Mouse (Mus musculus): ENCODE results near the gene Tll2.

Gene Tll2

DNA sequence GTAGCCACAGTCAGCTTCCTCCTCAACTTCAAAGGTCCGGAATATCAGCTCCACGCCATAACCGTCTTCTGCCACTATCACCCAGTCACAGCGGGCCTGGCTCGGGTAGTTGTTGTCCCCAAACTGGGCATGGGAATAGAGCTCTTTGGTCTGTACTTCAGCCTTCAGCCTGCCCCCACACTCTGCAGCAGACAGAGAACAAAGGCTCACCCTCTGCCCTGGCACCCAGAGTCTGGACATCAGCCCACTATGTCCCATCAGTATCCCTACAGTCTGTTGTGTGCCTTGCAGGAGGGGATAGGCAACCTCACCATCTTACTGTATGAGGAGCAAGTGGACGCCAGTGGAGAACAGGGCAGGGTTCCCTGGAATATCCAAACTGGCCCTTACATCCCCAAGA is 120.3 kb downstream of the Tll2 start:
- peak; percentile 77 for DNase-seq

DNA sequence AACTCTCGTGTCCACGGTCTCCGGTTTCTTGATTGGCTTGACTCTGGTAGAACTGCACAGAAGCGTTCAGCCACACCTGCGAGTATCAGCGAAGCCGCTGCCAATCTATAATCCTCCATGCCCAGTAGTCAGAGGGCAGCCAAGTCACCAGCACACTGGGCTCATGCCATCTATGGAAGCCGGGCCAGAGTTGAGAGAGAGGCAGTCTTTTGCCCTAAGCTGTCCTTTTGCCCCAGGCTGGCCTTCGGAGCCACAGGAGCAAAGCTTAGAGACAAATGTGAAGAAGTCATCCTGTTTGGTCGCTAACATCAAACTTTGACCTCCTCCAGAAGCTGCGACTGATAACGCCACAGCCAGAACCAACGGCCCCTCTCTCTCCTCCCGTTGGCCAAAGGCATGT is 123.0 kb downstream of the Tll2 start:
- no peak for DNase-seq

DNA sequence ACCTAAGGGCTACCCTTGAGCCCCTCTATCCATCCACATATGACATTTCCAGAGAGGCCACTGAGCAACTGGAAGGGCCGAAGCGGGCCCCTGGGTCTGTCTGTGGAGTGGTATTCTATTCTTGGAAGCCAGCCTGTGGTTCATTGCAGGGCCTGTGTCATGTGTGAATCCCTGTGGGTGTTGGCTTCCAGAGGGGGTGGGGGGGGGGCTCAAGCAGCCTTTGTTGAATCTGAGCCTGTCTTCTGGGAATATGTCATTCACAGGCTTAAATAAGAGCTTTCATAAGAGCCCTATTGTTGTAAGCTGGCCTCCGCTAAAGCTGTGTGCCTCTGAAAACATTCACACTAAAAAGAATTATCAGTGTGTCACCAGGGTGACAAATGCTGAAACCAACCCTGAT is 125.0 kb downstream of the Tll2 start:
- peak; percentile 52 for DNase-seq

DNA sequence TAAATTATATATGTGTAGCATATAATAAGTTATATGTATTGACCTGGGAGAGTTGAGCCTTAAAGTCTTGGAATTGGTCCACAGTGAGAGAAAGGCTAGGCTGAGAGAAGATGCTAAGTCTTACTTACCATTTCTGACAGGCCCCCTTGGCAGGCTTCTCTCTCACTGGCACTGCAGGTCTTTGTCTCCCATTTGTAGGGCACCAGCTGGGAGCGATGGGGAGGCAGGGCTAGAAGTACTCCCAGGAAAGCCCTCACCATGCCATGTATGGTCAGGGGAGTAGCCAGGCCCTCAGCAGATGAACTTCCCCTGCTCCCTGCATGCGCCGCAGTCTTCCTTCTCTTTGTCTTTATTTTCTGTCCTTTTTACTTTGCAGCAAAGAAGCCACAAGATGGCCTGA is 129.7 kb downstream of the Tll2 start, which contains the start of gene Opalin:
TSS of gene Opalin (minus strand) at position 208 of the 400 bp plus-strand sequence.
- peak; percentile 72 for DNase-seq

DNA sequence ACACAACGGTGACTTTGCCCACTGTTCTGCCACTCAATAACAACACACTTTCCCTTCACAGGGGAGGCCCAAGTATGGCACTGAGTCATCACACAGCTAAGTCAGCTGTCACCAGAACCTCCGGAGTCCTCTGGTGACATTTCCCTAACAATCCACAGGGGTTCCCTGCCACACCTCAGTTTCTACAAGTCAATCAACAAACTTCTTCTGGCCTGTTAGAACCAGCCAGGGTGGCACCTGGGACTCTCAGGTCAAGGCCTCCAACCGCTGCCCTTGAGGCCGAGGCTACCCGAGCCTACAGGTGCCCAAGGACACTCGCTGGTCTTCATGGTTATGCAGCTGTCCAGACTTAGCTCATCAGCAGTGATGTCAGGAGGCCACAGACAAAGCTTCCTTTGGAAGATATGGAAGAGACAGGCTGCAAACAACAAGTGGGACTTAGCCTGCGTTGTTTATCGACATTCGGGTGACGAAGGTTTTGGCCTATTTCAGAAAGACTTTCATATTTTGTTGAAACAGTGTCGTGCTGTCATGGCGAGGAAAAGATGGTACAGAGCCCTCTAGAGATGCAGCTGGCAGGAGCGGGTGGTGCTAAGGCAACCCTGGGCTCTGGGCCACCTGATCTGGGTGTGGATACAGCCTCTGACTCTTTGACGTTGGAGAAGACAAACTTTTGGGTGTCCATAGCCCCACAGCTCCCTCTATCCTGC is 132.7 kb downstream of the Tll2 start:
- peak; percentile 84 for DNase-seq

DNA sequence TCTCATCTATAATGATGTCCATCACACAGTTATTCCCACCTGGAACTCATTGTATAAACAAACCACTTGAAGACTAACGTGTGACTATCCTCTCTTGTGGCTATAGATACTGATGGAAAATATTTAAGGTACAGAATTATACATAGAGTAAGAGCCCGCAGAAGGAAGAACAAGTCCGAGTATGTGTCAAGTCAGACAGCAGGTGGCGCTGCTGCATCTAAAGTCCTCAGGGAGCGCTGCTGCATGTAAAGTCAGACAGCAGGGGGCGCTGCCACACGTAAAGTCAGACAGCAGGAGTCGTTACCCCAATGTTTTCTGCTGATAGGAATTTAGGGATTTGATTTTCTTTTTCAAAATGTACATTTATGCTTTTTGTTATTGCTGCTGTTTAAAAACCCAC is 135.1 kb downstream of the Tll2 start:
- DNase-seq: peak; percentile 91

DNA sequence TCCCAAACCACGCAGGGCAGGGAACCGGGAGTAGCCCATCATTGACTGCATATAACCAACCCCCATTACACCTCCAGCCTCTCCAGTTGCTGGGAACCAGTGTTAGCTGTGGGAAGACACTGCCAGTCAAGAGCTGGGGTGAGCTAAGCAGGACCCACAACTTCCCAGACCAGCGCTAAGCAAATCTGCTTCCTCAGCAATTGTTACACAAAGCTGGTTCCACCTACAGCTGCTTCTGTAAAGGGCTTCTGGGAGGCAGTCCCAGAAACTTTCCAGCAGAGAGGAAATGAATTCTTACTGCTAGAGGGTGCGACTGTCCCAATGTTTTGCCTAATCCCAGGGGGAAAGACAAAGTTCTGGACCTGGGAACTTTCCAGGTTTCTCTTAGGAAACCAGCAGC is 151.9 kb downstream of the Tll2 start:
- DNase-seq: no peak

DNA sequence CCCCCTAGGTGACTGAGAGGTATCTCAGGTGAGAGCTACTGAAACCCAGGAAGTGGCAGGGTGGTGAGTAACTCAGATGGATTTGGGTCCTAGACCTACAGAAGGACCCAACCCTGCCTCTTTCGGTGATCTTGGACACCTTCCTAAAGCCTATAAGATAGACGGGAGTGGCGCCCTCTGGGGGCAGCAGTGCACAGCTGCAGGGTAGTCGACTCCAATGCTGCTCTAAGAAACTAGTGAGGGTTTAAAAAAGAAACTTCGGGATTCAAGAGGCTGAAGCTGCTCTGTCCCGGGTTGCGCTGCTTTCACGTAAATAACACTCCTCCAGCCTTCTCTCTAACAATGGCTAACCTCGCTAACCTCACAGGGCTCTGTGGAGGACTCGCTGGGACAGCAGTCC is 153.1 kb downstream of the Tll2 start:
- DNase-seq: no peak

DNA sequence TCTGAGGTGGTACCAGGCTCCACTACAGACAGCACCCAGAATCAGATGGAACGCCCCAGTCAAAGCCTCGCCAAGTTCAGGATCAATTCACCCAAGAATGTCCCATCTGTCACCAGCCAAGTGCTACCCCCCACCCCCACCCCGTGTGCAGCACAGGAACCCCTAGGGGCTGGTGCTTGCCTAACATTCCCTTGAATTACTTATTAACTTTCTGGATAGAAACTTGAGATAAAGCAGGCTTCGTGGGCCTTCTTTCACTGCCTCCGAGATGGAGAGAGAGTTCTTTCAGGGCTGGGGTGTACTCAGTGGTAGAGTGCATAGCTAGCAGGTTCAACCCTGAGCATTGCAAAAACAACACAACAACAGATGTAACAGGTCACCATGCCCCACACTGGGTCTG is 154.4 kb downstream of the Tll2 start:
- no peak for DNase-seq

DNA sequence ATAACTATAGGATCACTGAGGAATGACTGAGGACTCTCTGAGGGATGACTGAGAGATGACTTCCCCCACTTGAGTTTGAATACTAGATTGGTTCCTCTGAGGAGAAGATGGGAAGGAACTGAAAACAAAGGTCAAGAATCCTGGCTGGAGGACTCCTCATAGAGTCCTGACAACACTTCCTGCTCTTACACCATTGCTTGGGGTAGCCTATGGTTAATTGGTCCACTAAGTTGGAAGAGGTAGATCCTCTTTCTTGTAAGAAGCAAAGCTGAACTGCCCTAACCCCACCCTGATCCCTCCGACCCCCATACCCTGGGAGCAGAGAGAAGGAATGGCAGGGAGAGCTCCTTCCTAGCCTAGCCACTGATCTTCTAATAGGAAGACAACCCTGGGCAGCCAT is 154.9 kb downstream of the Tll2 start:
- DNase-seq: no peak

DNA sequence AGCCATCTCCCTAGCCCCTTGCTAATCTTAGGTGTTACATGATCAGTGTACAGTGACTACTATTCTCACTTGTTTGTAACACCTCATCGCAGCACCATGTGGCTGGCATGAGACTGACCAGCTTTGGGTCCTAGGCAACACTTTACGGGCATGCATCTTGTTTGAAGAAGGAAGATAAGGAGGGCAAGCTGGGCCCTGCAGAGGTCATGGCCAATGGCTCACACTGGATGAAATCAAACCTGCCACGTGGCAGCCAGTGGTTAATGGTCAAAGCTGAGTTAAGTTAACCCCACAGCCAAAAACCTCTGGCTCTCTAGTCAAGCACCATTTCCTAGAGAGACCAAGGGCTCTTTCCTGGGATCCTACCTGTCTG is 158.5 kb downstream of the Tll2 start:
- DNase-seq: no peak

DNA sequence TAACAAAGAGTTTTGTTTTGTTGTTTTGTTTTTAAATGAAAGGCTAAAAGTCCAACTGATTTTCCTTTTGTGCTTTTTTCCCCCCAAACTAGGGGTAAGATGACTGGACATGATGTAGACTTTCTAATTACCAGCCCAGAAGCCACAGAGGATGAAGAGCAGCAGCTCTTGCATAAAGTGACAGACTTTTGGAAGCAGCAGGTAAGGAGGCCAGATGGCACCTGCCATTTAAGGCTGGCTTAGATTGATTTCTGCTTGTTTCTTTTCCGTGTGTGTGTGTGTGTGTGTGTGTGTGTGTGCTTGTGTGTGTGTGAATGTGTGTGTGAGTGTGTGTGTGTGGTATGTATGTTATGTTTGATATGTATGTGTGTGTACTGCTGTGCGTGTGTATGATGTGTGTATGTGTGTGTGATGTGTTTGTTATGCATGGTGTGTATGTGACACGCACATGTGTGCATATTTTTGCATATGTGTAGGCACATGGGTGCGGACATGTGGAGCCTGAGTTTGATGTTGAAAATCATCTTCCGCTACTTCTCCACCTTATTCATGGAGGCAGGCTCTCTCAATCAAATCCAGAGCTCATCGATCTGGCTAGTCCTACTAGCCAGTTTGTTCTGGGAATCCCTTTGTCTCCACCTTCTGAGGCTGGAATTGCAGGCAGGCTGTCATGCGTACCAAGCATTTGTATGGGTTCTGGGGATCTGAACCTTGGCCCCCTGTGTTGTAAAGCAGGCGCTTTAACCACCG is 159.0 kb downstream of the Tll2 start:
- DNase-seq: no peak

DNA sequence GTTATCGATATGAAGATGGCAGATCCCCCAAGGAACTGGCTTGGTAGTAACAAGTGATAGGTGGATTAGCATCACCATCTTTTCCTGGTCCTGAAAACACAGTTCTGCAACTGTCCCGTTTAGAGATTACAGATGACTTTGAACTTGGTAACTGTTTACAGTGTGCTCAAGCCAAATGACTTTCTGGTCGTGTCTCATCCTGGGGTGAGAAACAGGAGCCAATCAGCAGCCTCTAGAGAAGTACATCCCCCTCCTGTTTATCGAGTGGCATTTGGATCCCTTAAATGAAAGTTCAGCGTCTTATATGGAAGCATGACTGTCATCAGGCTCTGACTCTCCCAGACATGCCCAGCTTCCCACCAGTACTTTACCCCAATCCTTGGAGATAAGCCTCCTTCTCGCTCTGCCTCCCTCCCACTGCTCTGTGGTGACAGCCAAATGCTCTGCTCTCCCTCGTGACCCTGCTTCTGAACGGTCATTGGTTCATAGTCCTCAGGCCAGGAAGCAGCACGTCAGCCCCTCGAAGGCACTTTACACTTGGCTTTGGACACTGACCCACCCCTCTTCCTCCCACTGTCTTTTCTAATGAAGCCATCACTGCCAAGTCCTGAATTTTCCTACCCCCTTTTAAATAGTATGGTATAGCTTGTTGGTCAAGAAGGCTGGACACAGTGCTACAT is 161.4 kb downstream of the Tll2 start:
- DNase-seq: no peak

DNA sequence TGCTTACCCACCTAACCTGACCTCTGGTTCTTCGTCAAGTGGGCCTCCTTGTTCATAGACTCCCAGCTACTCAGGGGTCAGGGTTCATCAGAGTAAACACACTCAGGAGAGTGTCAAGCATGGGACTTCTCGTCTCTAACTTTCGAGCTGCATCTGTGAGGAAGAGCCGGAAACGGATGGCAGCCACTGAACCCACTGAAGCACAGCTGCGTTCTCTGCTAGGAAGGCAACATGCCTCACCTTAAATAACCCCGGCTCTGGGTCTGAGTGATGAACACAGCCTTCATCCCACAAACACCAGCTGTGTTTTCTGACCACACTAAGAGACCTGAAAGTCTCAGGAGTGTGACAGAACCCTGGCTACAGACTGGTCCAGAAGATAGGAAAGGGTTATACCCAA is 167.5 kb downstream of the Tll2 start:
- DNase-seq: no peak

DNA sequence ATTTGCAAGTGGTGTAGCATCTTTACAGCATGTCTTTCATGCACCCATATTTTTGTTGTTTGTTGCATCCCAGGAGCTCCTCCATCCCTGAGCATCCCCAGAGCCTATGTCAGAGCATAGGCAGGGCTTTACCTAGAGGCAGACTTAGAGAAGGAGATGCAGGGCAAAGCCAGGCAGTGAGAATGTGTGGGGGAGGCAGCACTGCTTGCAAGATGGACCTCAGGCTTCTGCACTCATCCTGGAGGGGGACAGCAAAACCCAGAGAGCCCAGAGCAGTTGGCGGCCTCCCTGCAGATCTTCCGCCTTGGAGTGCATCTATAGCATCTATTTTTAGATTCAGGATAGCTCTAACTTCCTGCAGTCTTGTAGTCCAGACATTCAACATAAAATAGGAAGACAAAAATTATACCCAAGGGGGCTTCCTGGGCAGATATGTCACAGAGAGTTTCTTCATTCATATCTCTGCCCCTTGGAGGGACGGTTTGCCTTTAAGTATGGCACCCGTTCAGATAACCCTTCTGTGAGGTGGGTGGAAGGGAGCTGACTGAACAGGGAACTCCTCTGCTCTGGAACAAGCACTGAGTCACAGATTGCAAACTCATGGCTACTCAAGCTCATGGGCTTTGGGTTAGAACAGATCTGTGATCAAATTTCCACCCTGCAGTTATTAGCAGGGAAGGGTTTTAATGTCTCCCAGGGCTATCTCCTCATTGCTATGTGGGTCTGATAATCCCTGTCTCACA is 170.7 kb downstream of the Tll2 start:
- DNase-seq: no peak

All from layer of hippocampus, adult 9-11 months (tissue).